Mouse (Mus musculus): ENCODE data around the gene Hist1h2bb. TPM values are rescaled to one million over a fixed set of nuclear protein-coding genes. Genes with fewer than 3 reads are reported as not detected.
"Not testable (repeated sequence)": the region's sequence is repeated elsewhere in the genome, so short reads cannot be mapped to it uniquely, and the experiment has no call there.

Gene Hist1h2bb
- 1.7 and 2.3 TPM in 2 replicates for polyA plus RNA-seq (2014; fragmentation: Nextera tagmentation; extraction: Ambion mirVana)

DNA sequence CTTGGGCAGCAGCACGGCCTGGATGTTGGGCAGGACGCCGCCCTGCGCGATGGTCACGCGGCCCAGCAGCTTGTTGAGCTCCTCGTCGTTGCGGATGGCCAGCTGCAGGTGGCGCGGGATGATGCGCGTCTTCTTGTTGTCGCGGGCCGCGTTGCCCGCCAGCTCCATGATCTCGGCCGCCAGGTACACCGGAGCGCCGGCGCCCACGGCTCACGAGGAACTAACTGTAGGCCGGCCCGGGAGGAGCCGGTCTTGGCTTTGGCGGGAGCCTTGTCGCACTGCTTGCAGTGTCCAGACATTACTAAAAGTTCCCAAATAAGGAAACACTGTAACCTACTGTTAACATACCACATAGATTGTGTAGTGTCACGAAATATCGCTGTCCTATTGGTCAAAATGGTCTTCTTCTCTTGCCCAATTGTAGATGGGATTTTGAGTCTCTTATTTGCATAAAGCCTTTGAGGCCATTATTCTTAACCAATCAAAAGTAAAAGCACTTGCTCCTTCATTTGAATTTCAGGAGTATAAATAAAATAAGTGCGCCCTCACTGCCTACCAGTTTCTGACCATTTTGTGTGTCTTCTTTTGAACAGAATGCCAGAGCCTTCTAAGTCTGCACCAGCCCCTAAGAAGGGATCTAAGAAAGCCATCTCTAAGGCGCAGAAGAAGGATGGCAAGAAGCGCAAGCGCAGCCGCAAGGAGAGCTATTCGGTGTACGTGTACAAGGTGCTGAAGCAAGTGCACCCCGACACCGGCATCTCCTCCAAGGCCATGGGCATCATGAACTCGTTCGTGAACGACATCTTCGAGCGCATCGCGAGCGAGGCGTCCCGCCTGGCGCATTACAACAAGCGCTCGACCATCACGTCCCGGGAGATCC is at the start of gene Hist1h2bb:
Gene Hist1h2bb (plus strand): TSS at position 534 of the 880 bp plus-strand sequence.
- H3K9me3 ChIP-seq (ENCODE audit: control insufficient read depth, low read length); H3K36me3 ChIP-seq (ENCODE audit: control insufficient read depth, insufficient read depth, low read length); H3K27me3 ChIP-seq (ENCODE audit: control insufficient read depth, insufficient read depth, low read length): not testable (repeated sequence)
- WGBS, result under 1% methylated on average over 39 of the region's 58 CpGs
- Histone ChIP-seq H3K27ac (replicated peaks in 1 of 2; ENCODE audit: control insufficient read depth in 1 of 2, insufficient read depth in 1 of 2, low read depth in 2 of 2, low read length in 2 of 2) (peak within 1 kb of the TSS; percentile 99 to 100), H3K4me3 (ENCODE audit: control insufficient read depth in 1 of 2, insufficient read depth in 1 of 2, low read depth in 1 of 2, low read length in 2 of 2) (peak within 1 kb of the TSS; percentile 38 to 60), H3K4me2 (ENCODE audit: low read length) (peak within 1 kb of the TSS; percentile 77), H3K9ac (ENCODE audit: low read length) (peak within 1 kb of the TSS; percentile 81), H3K4me1 (ENCODE audit: control insufficient read depth in 2 of 2, insufficient read depth in 2 of 2, low read length in 2 of 2) (peaks cover 0 to 25% of the 10 kb centered on the region in 2 experiments; a peak in 2 of 4 replicates)
- peak; percentile 87 for ATAC-seq (ENCODE audit: insufficient number of reproducible peaks, insufficient read depth, low FRiP score, low read depth)

DNA sequence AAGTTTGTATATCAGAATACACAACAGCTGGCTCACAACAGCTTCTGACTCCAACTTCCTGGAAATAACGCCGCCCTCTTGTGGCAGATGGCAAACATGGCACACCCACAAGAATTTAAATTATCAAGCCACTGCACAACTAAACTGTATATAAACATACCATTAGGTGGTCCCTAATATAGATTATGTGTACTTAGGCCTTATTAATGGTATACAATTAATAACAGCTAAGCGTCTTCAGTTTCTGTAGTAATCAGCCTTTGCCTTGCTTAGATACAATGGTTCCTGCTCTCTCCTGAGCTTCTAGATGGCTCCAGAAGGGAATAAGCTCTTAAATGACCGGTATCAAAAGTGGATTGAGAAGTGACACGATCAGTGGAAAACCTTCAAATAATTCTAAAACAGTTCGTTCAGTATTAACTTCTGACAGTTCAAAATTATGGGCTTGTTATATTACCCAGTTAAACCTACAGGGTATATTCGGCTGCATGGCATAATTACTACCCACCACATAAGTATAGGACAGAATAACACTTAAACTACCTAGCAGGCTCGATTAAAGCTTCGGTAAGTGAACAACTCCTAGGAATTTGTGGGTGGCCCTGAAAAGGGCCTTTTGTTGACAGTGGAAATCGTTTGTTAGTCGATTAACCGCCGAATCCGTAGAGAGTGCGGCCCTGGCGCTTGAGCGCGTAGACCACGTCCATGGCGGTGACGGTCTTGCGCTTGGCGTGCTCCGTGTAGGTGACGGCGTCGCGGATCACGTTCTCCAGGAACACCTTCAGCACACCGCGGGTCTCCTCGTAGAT is 48.8 kb upstream of the Hist1h2bb start:
- H3K4me3 ChIP-seq (ENCODE audit: control insufficient read depth in 1 of 2, insufficient read depth in 1 of 2, low read depth in 1 of 2, low read length in 2 of 2), result peak overlapping the region; percentile 47 to 52
- H3K4me1 ChIP-seq (ENCODE audit: control insufficient read depth in 2 of 2, insufficient read depth in 2 of 2, low read length in 2 of 2), result peaks cover 4 to 7% of the 10 kb centered on the region in 2 experiments; a peak in 2 of 4 replicates
- no peaks in the 10 kb centered on the region for H3K9me3 ChIP-seq (ENCODE audit: control insufficient read depth, low read length)
- H3K36me3 ChIP-seq (ENCODE audit: control insufficient read depth, insufficient read depth, low read length), result no peaks in the 10 kb centered on the region
- H3K27ac ChIP-seq (replicated peaks in 1 of 2; ENCODE audit: control insufficient read depth in 1 of 2, insufficient read depth in 1 of 2, low read depth in 2 of 2, low read length in 2 of 2), result peak overlapping the region; percentile 91 to 92
- WGBS, result 1% methylated on average over 20 of the region's 32 CpGs
- H3K4me2 ChIP-seq (ENCODE audit: low read length), result peak overlapping the region; percentile 83
- no peak; the same call in 1 of the 2 replicates for ATAC-seq (ENCODE audit: insufficient number of reproducible peaks, insufficient read depth, low FRiP score, low read depth)
- H3K9ac ChIP-seq (ENCODE audit: low read length), result peak overlapping the region; percentile 80
- no peaks in the 10 kb centered on the region for H3K27me3 ChIP-seq (ENCODE audit: control insufficient read depth, insufficient read depth, low read length)

DNA sequence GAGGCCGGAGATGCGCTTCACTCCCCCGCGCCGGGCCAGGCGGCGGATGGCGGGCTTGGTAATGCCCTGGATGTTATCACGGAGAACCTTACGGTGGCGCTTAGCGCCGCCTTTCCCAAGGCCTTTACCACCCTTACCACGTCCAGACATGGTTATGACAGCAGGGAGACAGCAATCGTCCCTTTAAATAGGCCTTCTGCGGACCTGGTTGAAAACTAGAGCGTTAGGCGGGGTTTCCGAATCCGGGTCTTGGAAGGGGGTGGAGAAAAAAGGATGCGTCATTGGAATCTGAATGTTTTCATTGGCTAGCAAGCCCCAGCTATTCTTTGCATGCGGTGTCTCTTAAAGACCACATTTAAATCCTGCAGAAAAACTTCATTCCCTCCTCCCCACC is 48.2 kb upstream of the Hist1h2bb start, which contains the start of gene Hist1h4c:
Gene Hist1h4c (minus strand): TSS at position 155 of the 394 bp plus-strand sequence.
- Histone ChIP-seq H3K4me1 (ENCODE audit: control insufficient read depth in 2 of 2, insufficient read depth in 2 of 2, low read length in 2 of 2) (peaks cover 4 to 7% of the 10 kb centered on the region in 2 experiments; a peak in 2 of 4 replicates), H3K9ac (ENCODE audit: low read length) (peak within 1 kb of the TSS; percentile 80), H3K9me3 (ENCODE audit: control insufficient read depth, low read length) (no peaks in the 10 kb centered on the region), H3K4me2 (ENCODE audit: low read length) (peak within 1 kb of the TSS; percentile 83), H3K4me3 (ENCODE audit: control insufficient read depth in 1 of 2, insufficient read depth in 1 of 2, low read depth in 1 of 2, low read length in 2 of 2) (peak within 1 kb of the TSS; percentile 47 to 52), H3K27me3 (ENCODE audit: control insufficient read depth, insufficient read depth, low read length) (no peaks in the 10 kb centered on the region), H3K27ac (replicated peaks in 1 of 2; ENCODE audit: control insufficient read depth in 1 of 2, insufficient read depth in 1 of 2, low read depth in 2 of 2, low read length in 2 of 2) (peak within 1 kb of the TSS; percentile 91 to 92), H3K36me3 (ENCODE audit: control insufficient read depth, insufficient read depth, low read length) (no peaks in the 10 kb centered on the region)
- ATAC-seq (ENCODE audit: insufficient number of reproducible peaks, insufficient read depth, low FRiP score, low read depth), result peak; percentile 92
- under 1% methylated on average over 17 of the region's 22 CpGs for WGBS

DNA sequence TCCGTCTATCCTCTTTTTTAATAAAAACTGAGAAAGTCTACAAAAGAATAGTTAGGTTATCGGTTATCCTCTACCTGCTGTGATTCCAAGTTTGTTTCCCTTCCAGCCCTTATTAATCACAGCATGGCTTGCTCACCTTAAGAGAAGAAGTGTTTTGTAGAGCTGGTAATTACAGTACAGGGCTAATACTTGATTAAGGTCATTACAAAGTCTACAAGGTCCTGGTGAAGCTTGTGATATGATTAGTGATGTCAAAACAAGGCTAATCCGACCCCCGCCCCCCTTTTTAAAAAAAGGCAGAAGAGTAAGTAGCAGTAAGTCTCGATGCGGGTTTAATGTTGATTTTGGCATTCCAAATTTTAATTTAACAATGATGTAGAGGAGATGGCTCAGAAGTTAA is 47.5 kb upstream of the Hist1h2bb start:
- H3K4me1 ChIP-seq (ENCODE audit: control insufficient read depth in 2 of 2, insufficient read depth in 2 of 2, low read length in 2 of 2), result peaks cover 4 to 7% of the 10 kb centered on the region in 2 experiments; a peak in 2 of 4 replicates
- H3K27ac ChIP-seq (replicated peaks in 1 of 2; ENCODE audit: control insufficient read depth in 1 of 2, insufficient read depth in 1 of 2, low read depth in 2 of 2, low read length in 2 of 2), result peak overlapping the region in 1 of 2 experiments; percentile 92; a peak in 3 of 4 replicates
- 62% methylated on average over 6 of the region's 6 CpGs for WGBS
- H3K9ac ChIP-seq (ENCODE audit: low read length), result peak overlapping the region; percentile 28; the same call in 1 of the 2 replicates
- peak overlapping the region; percentile 83 for H3K4me2 ChIP-seq (ENCODE audit: low read length)
- no peak overlapping the region for H3K4me3 ChIP-seq (ENCODE audit: control insufficient read depth in 1 of 2, insufficient read depth in 1 of 2, low read depth in 1 of 2, low read length in 2 of 2)
- no peaks in the 10 kb centered on the region for H3K9me3 ChIP-seq (ENCODE audit: control insufficient read depth, low read length)
- no peaks in the 10 kb centered on the region for H3K36me3 ChIP-seq (ENCODE audit: control insufficient read depth, insufficient read depth, low read length)
- H3K27me3 ChIP-seq (ENCODE audit: control insufficient read depth, insufficient read depth, low read length), result no peaks in the 10 kb centered on the region
- no peak for ATAC-seq (ENCODE audit: insufficient number of reproducible peaks, insufficient read depth, low FRiP score, low read depth)

DNA sequence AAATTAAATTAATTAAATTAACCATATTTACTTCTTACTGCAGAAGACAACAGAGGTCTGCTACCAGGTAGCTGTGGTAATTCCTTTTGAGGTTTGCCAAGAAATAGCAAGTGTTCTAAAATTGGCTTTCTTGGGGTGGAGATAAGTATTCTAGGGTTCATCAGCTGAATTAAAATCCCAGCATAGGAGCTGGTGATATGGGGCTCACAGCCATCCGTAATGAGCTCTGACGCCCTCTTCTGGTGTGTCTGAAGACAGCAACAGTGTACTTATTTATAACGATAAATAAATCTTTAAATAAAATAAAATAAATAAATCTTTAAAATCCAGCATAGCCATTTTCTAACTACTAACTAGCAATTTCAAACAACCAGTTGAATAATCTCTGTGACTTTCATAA is 46.8 kb upstream of the Hist1h2bb start:
- no peak overlapping the region for H3K4me3 ChIP-seq (ENCODE audit: control insufficient read depth in 1 of 2, insufficient read depth in 1 of 2, low read depth in 1 of 2, low read length in 2 of 2)

DNA sequence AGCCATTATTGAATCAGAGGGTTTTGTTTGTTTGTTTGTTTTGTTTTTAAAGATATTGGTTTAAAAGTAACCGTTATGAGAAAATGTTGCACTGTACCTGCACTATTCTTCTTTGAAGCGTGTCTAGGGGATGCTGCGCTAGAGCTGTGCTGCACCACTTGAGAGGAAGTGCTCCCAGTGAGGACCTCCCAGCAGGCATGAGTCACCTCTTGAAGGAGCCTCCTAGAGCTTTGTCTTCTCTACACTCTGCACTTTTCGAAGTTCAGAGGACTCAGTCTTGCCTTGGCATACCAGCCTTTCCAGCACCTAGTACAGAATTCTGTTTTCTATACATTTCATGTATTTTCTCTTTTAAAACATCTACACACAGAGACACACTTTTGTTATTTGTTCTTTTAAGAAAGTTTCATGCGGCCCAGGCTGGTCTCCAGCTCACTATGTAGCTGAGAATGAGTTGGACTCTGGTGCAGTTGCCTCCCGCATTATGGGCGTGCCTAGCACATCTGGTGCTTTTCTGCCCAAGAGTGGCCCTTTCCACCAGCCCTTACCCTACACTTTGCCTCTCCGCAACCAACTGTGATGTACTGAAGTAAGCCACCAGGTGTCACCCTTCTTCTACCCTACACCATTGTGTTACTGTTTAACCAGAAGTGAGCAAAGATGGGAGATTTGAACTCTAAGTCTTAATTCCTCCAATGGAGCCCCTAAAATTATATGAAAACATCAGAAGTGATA is 45.6 kb upstream of the Hist1h2bb start:
- no peaks in the 10 kb centered on the region for H3K27me3 ChIP-seq (ENCODE audit: control insufficient read depth, insufficient read depth, low read length)
- no peaks in the 10 kb centered on the region for H3K9me3 ChIP-seq (ENCODE audit: control insufficient read depth, low read length)
- no peaks in the 10 kb centered on the region for H3K36me3 ChIP-seq (ENCODE audit: control insufficient read depth, insufficient read depth, low read length)
- no peak for ATAC-seq (ENCODE audit: insufficient number of reproducible peaks, insufficient read depth, low FRiP score, low read depth)
- H3K4me1 ChIP-seq (ENCODE audit: control insufficient read depth in 2 of 2, insufficient read depth in 2 of 2, low read length in 2 of 2), result peaks cover under 1 to 5% of the 10 kb centered on the region in 2 experiments; a peak in 1 of 4 replicates
- H3K27ac ChIP-seq (replicated peaks in 1 of 2; ENCODE audit: control insufficient read depth in 1 of 2, insufficient read depth in 1 of 2, low read depth in 2 of 2, low read length in 2 of 2), result no peak overlapping the region
- no peak overlapping the region for H3K4me3 ChIP-seq (ENCODE audit: control insufficient read depth in 1 of 2, insufficient read depth in 1 of 2, low read depth in 1 of 2, low read length in 2 of 2)
- 15% methylated on average over 8 of the region's 8 CpGs for WGBS
- no peak overlapping the region for H3K4me2 ChIP-seq (ENCODE audit: low read length)
- H3K9ac ChIP-seq (ENCODE audit: low read length), result peak overlapping the region; percentile 34; the same call in 1 of the 2 replicates

More for the DNA sequence above, 46.8 kb upstream of the Hist1h2bb start:
- ATAC-seq (ENCODE audit: insufficient number of reproducible peaks, insufficient read depth, low FRiP score, low read depth), result no peak
- H3K9me3 ChIP-seq (ENCODE audit: control insufficient read depth, low read length), result no peaks in the 10 kb centered on the region
- H3K4me2 ChIP-seq (ENCODE audit: low read length), result no peak overlapping the region
- H3K4me1 ChIP-seq (ENCODE audit: control insufficient read depth in 2 of 2, insufficient read depth in 2 of 2, low read length in 2 of 2), result peaks cover 4 to 7% of the 10 kb centered on the region in 2 experiments; a peak in 2 of 4 replicates
- H3K36me3 ChIP-seq (ENCODE audit: control insufficient read depth, insufficient read depth, low read length), result no peaks in the 10 kb centered on the region
- WGBS, result 64% methylated on average over 3 of the region's 3 CpGs
- no peak overlapping the region for H3K27ac ChIP-seq (replicated peaks in 1 of 2; ENCODE audit: control insufficient read depth in 1 of 2, insufficient read depth in 1 of 2, low read depth in 2 of 2, low read length in 2 of 2)
- no peak overlapping the region for H3K9ac ChIP-seq (ENCODE audit: low read length)
- no peaks in the 10 kb centered on the region for H3K27me3 ChIP-seq (ENCODE audit: control insufficient read depth, insufficient read depth, low read length)
